Mouse (Mus musculus): ENCODE measurements at regions not wholly inside any gene's neighbourhood (a gene's known extent, or its start where the extent isn't known, plus 50 kb on each side); places are given as distances from the start of the nearest gene placed in this dataset.

DNA sequence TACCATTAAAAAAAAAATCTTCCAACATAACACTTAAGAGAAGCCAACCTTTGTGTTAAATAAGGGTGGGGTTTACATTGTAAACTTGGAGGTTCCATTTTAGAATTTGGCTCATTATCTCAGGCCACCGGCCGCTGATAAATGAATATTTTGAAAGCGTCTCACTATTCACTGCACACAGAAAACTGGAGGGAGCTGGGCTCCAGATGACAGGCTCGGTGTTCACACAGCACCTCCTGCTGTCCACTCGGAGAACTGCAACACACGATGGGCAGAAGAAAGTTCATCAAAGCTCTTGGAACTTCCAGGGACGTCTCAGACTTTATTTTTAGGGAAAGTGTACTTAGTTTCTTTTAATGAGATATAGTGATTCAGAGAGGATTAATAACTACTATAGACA is 78.6 kb upstream of the Dnajc24 start:
- DNase-seq, result peak; percentile 80

DNA sequence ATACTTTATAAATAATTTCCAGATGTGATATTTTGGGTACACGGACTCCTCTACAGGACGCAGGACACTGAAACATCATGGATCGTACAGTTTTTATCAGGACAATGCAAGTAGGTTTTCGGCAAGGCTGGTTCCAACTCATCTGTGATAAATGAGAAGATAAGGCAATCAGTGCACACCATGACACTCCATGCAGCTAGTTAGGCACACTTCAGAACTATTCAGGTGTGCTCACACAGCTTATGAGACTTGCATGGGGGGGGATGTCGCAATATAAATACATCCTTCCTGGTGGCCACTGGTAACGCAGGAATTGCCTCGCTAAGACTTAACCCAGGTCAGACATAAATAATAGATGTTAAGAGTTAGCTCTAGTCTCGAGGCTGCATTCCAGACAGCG is 77.3 kb upstream of the Dnajc24 start:
- no peak for DNase-seq

DNA sequence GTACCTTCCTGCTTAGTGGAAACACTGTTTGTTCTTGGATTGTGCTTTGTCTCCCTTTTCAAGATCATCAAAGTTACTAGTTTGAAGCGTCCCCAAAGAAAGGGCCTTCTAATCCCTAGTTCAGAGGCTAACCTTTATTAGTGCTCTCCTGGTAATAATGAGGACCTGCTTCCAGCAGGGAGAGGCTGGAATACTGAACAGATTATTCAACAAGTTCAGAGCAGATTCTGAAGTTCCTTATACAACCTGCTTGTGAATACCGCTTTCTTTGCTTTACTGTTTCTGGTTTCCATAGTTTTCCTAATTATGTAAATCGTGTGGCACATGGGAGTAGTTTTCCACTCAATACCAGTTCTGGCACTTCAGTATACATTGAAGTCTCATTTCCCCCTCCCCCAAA is 75.2 kb upstream of the Dnajc24 start:
- no peak for DNase-seq

DNA sequence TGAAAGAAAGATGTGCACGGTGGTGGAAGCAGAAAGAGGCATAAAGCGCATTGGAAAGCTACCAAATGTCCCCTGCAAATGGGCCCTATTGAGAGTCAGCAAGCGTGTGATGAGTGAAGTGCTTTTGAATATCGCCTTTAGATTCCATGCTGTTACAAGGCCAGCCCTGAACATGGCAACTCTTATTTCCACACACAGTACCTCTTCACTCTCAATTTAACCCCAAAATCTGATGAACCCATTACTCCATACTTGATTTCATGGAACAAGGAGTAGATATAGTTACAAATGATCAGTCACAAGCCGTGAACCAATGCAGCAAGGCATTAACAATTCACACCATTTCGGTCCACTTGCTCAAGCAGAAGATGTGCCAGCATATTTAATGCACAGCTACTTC is 71.1 kb upstream of the Dnajc24 start:
- DNase-seq, result no peak

DNA sequence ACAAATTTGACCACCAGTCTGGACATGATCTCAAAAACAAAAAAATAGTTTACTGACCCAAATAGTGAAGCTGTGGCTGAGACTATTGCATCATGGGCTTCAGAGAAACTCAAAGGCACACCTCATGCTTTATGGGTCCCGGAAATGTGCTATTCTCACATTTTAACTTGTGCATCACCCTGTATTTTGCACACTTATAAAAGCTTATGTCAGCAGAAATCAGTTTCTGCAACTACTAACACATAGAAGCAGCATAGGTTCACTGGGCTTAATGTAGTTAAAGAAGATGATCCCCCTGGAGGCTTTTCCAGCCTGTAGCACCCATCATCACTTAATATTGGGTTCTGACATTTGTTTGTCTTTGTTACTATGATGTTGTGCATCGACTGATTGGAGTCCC is 61.0 kb upstream of the Dnajc24 start:
- DNase-seq, result no peak

All from right cerebral cortex, postnatal 4 days (tissue).